Mouse (Mus musculus) ES-Bruce4 (cell line): ENCODE measurements around the gene Ythdf2. TPM values are rescaled to one million over a fixed set of nuclear protein-coding genes. Genes with fewer than 3 reads are reported as not detected.
"Not testable (repeated sequence)": the region's sequence is repeated elsewhere in the genome, so short reads cannot be mapped to it uniquely, and the experiment has no call there.

Experiments used
- H3K27ac ChIP-seq: 2 replicates; pipeline ENCODE4 v1.5.1; 2012; ENCODE audit warnings: low read length, inconsistent platforms; ENCODE audit not compliant: insufficient read depth
- H3K27me3 ChIP-seq: 2 replicates; pipeline ENCODE4 v1.6.1; 2012; ENCODE audit warnings: mild to moderate bottlenecking, low read length, inconsistent platforms; ENCODE audit not compliant: control insufficient read depth, poor library complexity, insufficient read depth, severe bottlenecking
- H3K36me3 ChIP-seq: 2 replicates; pipeline ENCODE4 v1.6.1; 2012; ENCODE audit warnings: inconsistent platforms, mild to moderate bottlenecking, low read length, moderate library complexity; ENCODE audit not compliant: control insufficient read depth, poor library complexity, insufficient read depth, severe bottlenecking
- H3K4me1 ChIP-seq: one replicate; pipeline ENCODE4 v1.8.1; 2011; ENCODE audit warnings: low read length; ENCODE audit not compliant: control insufficient read depth, insufficient read depth
- H3K4me3 ChIP-seq: 2 replicates; pipeline ENCODE4 v1.5.1; 2011; ENCODE audit warnings: low read depth, mild to moderate bottlenecking, low read length
- H3K9ac ChIP-seq: 2 replicates; pipeline ENCODE4 v1.6.1; 2012; ENCODE audit warnings: low read depth, mild to moderate bottlenecking, inconsistent platforms; ENCODE audit not compliant: poor library complexity, severe bottlenecking
- H3K9me3 ChIP-seq: replicated peaks from 2 replicates; pipeline ENCODE4 v1.6.1; 2012; ENCODE audit warnings: mild to moderate bottlenecking, low read length, inconsistent platforms; ENCODE audit not compliant: control insufficient read depth, poor library complexity, insufficient read depth, severe bottlenecking
- CTCF ChIP-seq: IDR thresholded peaks from one replicate; pipeline ENCODE4 v1.8.1; 2011; ENCODE audit warnings: low read depth, low read length
- EP300 ChIP-seq: IDR thresholded peaks from 2 replicates; pipeline ENCODE4 v1.6.1; 2011; ENCODE audit warnings: low read depth, low read length; ENCODE audit not compliant: insufficient read depth
- POLR2A ChIP-seq: IDR thresholded peaks from one replicate; pipeline ENCODE4 v1.8.1; 2011; ENCODE audit warnings: low read length; ENCODE audit not compliant: insufficient read depth
- polyA plus RNA-seq: library from polyadenylated mRNA; stranded (reverse); fragments of >200 nt; gene quantifications from 2 replicates; pipeline ENCODE4 v1.2.4, GENCODE M21; 2011; ENCODE audit warnings: low read depth; ENCODE audit not compliant: missing spikeins, insufficient read depth, insufficient read length

Ythdf2 gene
- polyA plus RNA-seq, 1 experiment, result 88.7 TPM

DNA sequence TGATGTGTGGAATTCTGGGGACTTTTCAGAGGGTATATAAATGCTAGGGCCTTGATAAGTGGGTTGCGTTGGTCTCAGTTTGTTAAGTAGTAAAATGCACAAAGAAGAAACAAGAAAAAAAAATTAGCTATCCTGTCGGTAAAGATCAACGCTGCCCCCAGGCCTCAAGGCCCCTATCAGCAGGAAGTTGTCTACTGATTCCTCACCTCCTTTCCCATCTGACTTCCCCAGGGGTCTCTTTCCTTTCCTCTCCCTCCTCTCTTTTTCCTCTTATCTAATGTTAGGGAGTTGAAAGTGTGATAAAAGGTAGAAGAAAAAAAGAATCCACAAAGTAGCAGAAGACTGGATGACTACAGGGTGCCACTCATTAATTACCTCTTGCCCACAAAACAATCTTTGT, 28.3 kb upstream of the Ythdf2 start:
- TF ChIP-seq POLR2A (no peak), EP300 (no peak), CTCF (no peak)
- Histone ChIP-seq H3K9me3 (no peaks in the 10 kb centered on the region), H3K4me3 (no peak overlapping the region), H3K27me3 (no peaks in the 10 kb centered on the region), H3K27ac (no peak overlapping the region), H3K4me1 (no peaks in the 10 kb centered on the region), H3K36me3 (peaks cover 14% of the 10 kb centered on the region), H3K9ac (no peak overlapping the region)

- H3K4me3 ChIP-seq, result no peak overlapping the region
- TF ChIP-seq CTCF, result no peak
- no peak for TF ChIP-seq EP300
- no peak for TF ChIP-seq POLR2A
- H3K36me3 ChIP-seq, result peaks cover 26% of the 10 kb centered on the region
- H3K27ac ChIP-seq, result no peak overlapping the region
- no peak overlapping the region for H3K9ac ChIP-seq
- no peaks in the 10 kb centered on the region for H3K4me1 ChIP-seq
- H3K27me3 ChIP-seq, result no peaks in the 10 kb centered on the region
- H3K9me3 ChIP-seq, result no peaks in the 10 kb centered on the region
Measured at GRCm38 (mm10) chr4:132238356-132238755, 26.3 kb upstream of the Ythdf2 start.

DNA sequence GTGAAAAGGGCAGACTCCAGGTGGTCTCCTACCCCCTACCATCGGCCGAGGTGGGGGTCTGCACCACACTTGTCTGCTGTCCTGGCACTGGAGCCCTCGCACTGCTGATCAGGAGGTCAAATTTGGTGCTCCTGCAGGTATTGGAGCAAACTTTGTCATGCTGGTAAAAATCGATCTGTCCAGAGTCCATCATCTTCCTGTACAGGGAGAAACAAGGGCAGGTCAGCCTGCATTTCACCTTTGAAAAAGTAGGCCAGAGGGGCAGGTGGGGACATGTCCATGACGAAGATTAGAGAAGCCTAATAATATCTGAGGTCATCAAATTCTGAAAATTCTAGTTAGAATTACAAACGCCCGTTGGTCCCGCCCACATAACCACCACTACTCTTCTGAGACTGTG, 22.6 kb upstream of the Ythdf2 start:
- Histone ChIP-seq H3K4me3 (no peak overlapping the region), H3K27ac (no peak overlapping the region), H3K4me1 (no peaks in the 10 kb centered on the region), H3K36me3 (peaks cover 48% of the 10 kb centered on the region), H3K9me3 (no peaks in the 10 kb centered on the region), H3K27me3 (no peaks in the 10 kb centered on the region), H3K9ac (no peak overlapping the region)
- TF ChIP-seq EP300, result no peak
- no peak for TF ChIP-seq CTCF
- TF ChIP-seq POLR2A, result no peak

- H3K4me3 ChIP-seq, result no peak overlapping the region
- H3K36me3 ChIP-seq, result peaks cover 71% of the 10 kb centered on the region
Measured at GRCm38 (mm10) chr4:132230422-132230821, 18.3 kb upstream of the Ythdf2 start.

GRCm38 (mm10) chr4:132222001-132222400, 9.9 kb upstream of the Ythdf2 start:
- H3K9me3 ChIP-seq, H3K27ac ChIP-seq, H3K27me3 ChIP-seq, H3K9ac ChIP-seq, H3K4me3 ChIP-seq, H3K4me1 ChIP-seq: not testable (repeated sequence)
- peaks cover 19% of the 10 kb centered on the region for H3K36me3 ChIP-seq

More at GRCm38 (mm10) chr4:132230422-132230821, 18.3 kb upstream of the Ythdf2 start:
- no peak overlapping the region for H3K9ac ChIP-seq
- H3K27ac ChIP-seq, result no peak overlapping the region
- no peaks in the 10 kb centered on the region for H3K4me1 ChIP-seq
- TF ChIP-seq POLR2A, result no peak
- H3K9me3 ChIP-seq, result no peaks in the 10 kb centered on the region
- no peaks in the 10 kb centered on the region for H3K27me3 ChIP-seq

DNA sequence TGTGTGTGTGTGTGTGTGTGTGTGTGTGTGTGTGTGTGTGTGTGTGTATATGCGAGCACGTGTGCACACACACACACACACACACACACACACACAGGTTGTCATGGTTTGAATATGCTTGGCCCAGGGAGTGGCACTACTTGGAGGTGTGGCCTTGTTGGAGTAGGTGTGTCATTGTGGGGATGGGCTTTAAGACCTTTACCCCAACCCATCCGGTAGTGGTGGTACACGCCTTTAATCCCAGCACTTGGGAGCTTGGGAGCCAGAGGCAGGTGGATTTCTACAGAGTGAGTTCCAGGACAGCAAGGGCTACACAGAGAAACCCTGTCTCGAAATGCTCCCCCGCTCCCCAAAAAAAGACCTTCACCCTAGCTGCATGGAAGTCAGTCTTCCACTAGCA, 6.3 kb upstream of the Ythdf2 start:
- H3K9ac ChIP-seq, H3K4me3 ChIP-seq, H3K27me3 ChIP-seq, H3K9me3 ChIP-seq, H3K4me1 ChIP-seq, H3K36me3 ChIP-seq, H3K27ac ChIP-seq: not testable (repeated sequence)

DNA sequence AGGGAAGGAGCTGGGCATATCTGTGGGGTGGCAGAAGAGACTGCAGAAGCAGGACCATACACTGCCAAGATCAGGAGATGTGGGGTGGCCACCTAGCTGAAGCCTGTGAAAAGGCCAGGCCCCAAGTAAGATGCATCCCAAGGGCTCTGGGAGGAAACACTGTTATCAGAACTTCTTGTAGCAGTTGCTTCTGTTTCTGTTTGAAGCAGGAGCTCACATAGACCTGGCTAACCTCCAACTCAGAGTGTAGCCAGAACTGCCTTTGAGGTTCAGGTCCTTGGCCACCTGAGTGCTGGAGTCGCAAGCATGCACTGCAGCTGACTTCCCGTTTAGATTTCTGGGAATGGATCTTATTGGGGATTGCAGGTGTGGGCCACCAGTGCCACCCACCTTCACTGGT, 5.7 kb upstream of the Ythdf2 start:
- H3K9me3 ChIP-seq, result no peaks in the 10 kb centered on the region
- H3K4me1 ChIP-seq, result no peaks in the 10 kb centered on the region
- no peak for TF ChIP-seq EP300
- no peak for TF ChIP-seq POLR2A
- no peak for TF ChIP-seq CTCF
- no peaks in the 10 kb centered on the region for H3K27me3 ChIP-seq
- no peak overlapping the region for H3K27ac ChIP-seq
- H3K36me3 ChIP-seq, result no peaks in the 10 kb centered on the region
- no peak overlapping the region for H3K4me3 ChIP-seq
- no peak overlapping the region for H3K9ac ChIP-seq
